Mouse (Mus musculus): ENCODE measurements around the gene Ebf1. TPM values are rescaled to one million over a fixed set of nuclear protein-coding genes. Genes with fewer than 3 reads are reported as not detected.

The Ebf1 gene
- polyA plus RNA-seq, 1 experiment from 2014 or later, result 8.8 TPM

- no peak for TF ChIP-seq CTCF (IDR thresholded peaks at IDR 0.05)
- no peak for TF ChIP-seq EP300 (IDR thresholded peaks at IDR 0.05)
- no peak for ATAC-seq
- Histone ChIP-seq H3K27ac (ENCODE audit: low read length) (no peak overlapping the region), H3K4me2 (replicated peaks; ENCODE audit: low read depth, low read length) (no peak overlapping the region), H3K4me1 (ENCODE audit: insufficient read depth, low read depth, low read length) (peaks cover 15% of the 10 kb centered on the region; the same call in 1 of the 2 replicates), H3K4me3 (ENCODE audit: low read depth, low read length) (no peak overlapping the region), H3K27me3 (replicated peaks; ENCODE audit: insufficient read depth, low read length) (peaks cover 27% of the 10 kb centered on the region), H3K36me3 (ENCODE audit: insufficient read depth, low read length) (no peaks in the 10 kb centered on the region), H3K9me3 (ENCODE audit: low read length) (no peaks in the 10 kb centered on the region), H3K9ac (replicated peaks; ENCODE audit: low read depth) (no peak overlapping the region)
- DNase-seq (ENCODE audit: low spot score), result no peak
- 82% methylated on average over 11 of the region's 11 CpGs for WGBS
Measured at GRCm38 (mm10) chr11:44608646-44609045, 8.5 kb upstream of the Ebf1 start.

GRCm38 (mm10) chr11:44610971-44611781, 5.9 kb upstream of the Ebf1 start:
- peaks cover 38% of the 10 kb centered on the region for H3K27me3 ChIP-seq (replicated peaks; ENCODE audit: insufficient read depth, low read length)
- peak; percentile 89 for DNase-seq (ENCODE audit: low spot score)

GRCm38 (mm10) chr11:44612156-44612555, 5.0 kb upstream of the Ebf1 start:
- Histone ChIP-seq H3K4me2 (replicated peaks; ENCODE audit: low read depth, low read length) (no peak overlapping the region), H3K27me3 (replicated peaks; ENCODE audit: insufficient read depth, low read length) (peaks cover 41% of the 10 kb centered on the region), H3K4me3 (ENCODE audit: low read depth, low read length) (0 out of 2 replicates have a peak overlapping the region, but pooled peaks have one; percentile 24), H3K9ac (replicated peaks; ENCODE audit: low read depth) (no peak overlapping the region), H3K27ac (ENCODE audit: low read length) (no peak overlapping the region), H3K36me3 (ENCODE audit: insufficient read depth, low read length) (no peaks in the 10 kb centered on the region), H3K4me1 (ENCODE audit: insufficient read depth, low read depth, low read length) (peaks cover 15% of the 10 kb centered on the region; the same call in 1 of the 2 replicates), H3K9me3 (ENCODE audit: low read length) (no peaks in the 10 kb centered on the region)
- ATAC-seq (no peak), DNase-seq (ENCODE audit: low spot score) (no peak)
- WGBS, result 6% methylated on average over 10 of the region's 10 CpGs
- TF ChIP-seq CTCF (IDR thresholded peaks at IDR 0.05) (no peak), EP300 (IDR thresholded peaks at IDR 0.05) (no peak)

More at GRCm38 (mm10) chr11:44610971-44611781, 5.9 kb upstream of the Ebf1 start:
- TF ChIP-seq CTCF (IDR thresholded peaks at IDR 0.05) (peak; percentile 97), EP300 (IDR thresholded peaks at IDR 0.05) (no peak)
- peak overlapping the region; percentile 34 for H3K4me3 ChIP-seq (ENCODE audit: low read depth, low read length)
- ATAC-seq, result peak; percentile 78
- H3K4me1 ChIP-seq (ENCODE audit: insufficient read depth, low read depth, low read length), result peaks cover 15% of the 10 kb centered on the region; the same call in 1 of the 2 replicates
- WGBS, result under 1% methylated on average over 45 of the region's 45 CpGs
- H3K27ac ChIP-seq (ENCODE audit: low read length), result no peak overlapping the region
- H3K36me3 ChIP-seq (ENCODE audit: insufficient read depth, low read length), result no peaks in the 10 kb centered on the region
- H3K9me3 ChIP-seq (ENCODE audit: low read length), result no peaks in the 10 kb centered on the region
- peak overlapping the region; percentile 58 for H3K4me2 ChIP-seq (replicated peaks; ENCODE audit: low read depth, low read length)
- H3K9ac ChIP-seq (replicated peaks; ENCODE audit: low read depth), result no peak overlapping the region

- ATAC-seq, result no peak
- WGBS, result 3% methylated on average over 38 of the region's 38 CpGs
- Histone ChIP-seq H3K36me3 (ENCODE audit: insufficient read depth, low read length) (no peaks in the 10 kb centered on the region), H3K4me1 (ENCODE audit: insufficient read depth, low read depth, low read length) (peaks cover 15% of the 10 kb centered on the region; the same call in 1 of the 2 replicates), H3K9me3 (ENCODE audit: low read length) (no peaks in the 10 kb centered on the region), H3K27ac (ENCODE audit: low read length) (no peak overlapping the region), H3K27me3 (replicated peaks; ENCODE audit: insufficient read depth, low read length) (peaks cover 41% of the 10 kb centered on the region), H3K4me2 (replicated peaks; ENCODE audit: low read depth, low read length) (peak overlapping the region; percentile 48), H3K9ac (replicated peaks; ENCODE audit: low read depth) (no peak overlapping the region), H3K4me3 (ENCODE audit: low read depth, low read length) (peak overlapping the region; percentile 24; the same call in 1 of the 2 replicates)
- TF ChIP-seq CTCF (IDR thresholded peaks at IDR 0.05) (no peak), EP300 (IDR thresholded peaks at IDR 0.05) (no peak)
- DNase-seq (ENCODE audit: low spot score), result no peak
Measured at GRCm38 (mm10) chr11:44612681-44613410, 4.3 kb upstream of the Ebf1 start.

GRCm38 (mm10) chr11:44613411-44614180, 3.5 kb upstream of the Ebf1 start:
- no peaks in the 10 kb centered on the region for H3K36me3 ChIP-seq (ENCODE audit: insufficient read depth, low read length)
- no peak overlapping the region for H3K27ac ChIP-seq (ENCODE audit: low read length)
- no peaks in the 10 kb centered on the region for H3K9me3 ChIP-seq (ENCODE audit: low read length)
- peak overlapping the region; percentile 24; the same call in 1 of the 2 replicates for H3K4me3 ChIP-seq (ENCODE audit: low read depth, low read length)
- H3K4me1 ChIP-seq (ENCODE audit: insufficient read depth, low read depth, low read length), result peaks cover 15% of the 10 kb centered on the region; the same call in 1 of the 2 replicates
- WGBS, result 9% methylated on average over 14 of the region's 14 CpGs
- H3K9ac ChIP-seq (replicated peaks; ENCODE audit: low read depth), result no peak overlapping the region
- peak overlapping the region; percentile 48 for H3K4me2 ChIP-seq (replicated peaks; ENCODE audit: low read depth, low read length)
- H3K27me3 ChIP-seq (replicated peaks; ENCODE audit: insufficient read depth, low read length), result peaks cover 41% of the 10 kb centered on the region
- TF ChIP-seq CTCF (IDR thresholded peaks at IDR 0.05), result peak; percentile 42; the same call in 1 of the 2 replicates
- TF ChIP-seq EP300 (IDR thresholded peaks at IDR 0.05), result no peak
- ATAC-seq (no peak), DNase-seq (ENCODE audit: low spot score) (no peak)
